Mouse (Mus musculus): Measurements from ENCODE around the gene Plpp3.

Plpp3 gene

DNA sequence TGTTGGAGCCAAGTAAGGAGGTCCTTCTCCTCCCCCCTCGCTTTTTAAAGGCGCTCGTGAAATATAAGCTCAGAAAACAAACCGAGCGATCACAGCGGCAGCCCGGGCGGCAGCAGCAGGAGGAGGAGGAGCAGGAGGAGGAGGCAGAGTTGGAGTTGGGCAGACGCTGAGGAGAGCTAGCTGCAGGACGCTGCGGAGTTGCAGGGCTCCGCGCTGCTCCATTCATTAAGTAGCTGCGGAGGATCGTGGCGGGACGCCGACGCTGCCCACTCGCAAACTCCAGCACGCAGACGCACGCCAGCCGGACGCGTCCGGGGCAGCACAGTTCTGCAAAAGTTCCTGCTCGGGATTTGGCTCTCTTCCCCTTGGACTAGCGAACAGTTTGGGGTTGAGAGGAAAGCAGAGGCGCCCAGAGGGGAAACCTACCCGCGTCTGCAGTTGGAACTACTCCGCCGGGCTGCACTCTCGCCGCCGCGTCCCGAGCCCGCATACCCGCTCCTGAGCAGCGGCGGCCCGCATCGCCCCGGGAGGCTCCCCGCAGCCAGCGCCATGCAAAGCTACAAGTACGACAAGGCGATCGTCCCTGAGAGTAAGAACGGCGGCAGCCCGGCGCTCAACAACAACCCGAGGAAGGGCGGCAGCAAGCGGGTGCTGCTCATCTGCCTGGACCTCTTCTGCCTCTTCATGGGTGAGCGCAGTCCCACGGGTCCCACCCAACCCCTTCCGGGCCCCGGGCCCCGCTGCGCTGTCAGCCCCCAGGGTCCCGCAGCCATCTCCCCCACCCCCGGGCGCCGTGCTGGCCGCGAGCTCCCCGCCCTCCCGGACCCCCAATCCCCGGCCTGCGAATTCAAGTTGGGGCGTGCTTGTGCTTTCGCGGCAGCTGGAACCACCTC, at the start of gene Plpp3:
TSS of gene Plpp3 (plus strand) at position 72 of the 893 bp plus-strand sequence.
- DNase-seq (ENCODE audit: low spot score), result peak; percentile 96

DNA sequence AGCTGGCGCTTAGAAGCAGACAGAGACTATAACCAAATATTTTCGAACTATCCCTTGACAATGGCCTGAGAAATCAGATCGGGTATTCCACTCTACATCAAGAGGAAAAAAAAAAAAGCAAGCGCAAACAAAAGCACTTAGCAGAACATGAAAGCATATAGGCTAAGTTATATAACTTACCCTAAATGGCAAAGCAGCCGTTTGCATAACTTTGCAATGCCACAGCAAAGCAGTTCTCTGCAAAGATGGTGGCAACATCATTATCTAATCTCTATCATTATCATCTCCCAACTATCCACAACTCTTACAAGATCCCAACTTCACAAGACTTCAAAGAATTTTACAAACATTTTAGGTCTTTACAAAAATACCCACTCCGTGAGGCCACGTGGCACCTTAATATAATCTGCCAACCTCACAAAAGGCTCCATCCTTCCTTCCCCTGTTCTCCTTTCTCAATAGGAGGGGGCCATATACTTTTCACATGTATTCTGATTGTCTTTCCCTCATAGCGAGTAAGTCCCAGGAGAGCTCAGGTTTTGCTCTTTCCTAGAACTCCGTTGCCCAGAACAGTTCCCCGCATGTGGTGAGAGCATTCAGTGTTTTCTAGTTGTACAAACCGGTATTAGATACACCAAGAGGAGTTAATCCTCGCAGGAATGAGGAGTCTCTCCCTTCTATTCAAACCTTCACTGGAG, 49.1 kb upstream of the Plpp3 start:
- no peak for DNase-seq (ENCODE audit: low spot score)

DNA sequence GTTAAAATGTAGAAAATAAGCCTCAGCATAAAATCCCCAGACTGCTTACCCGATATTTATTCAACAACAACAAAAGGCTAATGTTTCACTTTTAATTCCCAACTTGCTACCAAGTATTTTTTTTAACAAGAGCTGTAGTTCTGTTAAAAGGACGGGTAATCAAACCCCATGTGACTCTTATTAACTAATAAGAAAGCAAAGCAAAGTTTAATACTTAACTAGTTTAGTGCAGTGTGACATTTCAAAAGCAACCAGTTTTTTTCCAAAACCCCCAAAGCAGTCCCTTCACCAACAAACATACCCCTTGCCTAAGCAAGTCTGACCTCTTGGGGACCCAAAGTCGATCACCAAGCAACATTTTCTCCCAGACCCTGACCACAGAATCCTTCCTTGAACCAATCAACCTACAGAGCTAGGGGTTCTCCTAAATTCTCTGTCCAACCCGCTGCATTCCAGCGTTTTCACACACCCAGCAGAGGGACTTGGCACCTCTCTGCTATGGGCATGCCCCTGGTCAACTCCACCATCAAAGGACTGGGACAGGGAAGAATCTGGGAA, 48.4 kb upstream of the Plpp3 start:
- DNase-seq (ENCODE audit: low spot score), result no peak

DNA sequence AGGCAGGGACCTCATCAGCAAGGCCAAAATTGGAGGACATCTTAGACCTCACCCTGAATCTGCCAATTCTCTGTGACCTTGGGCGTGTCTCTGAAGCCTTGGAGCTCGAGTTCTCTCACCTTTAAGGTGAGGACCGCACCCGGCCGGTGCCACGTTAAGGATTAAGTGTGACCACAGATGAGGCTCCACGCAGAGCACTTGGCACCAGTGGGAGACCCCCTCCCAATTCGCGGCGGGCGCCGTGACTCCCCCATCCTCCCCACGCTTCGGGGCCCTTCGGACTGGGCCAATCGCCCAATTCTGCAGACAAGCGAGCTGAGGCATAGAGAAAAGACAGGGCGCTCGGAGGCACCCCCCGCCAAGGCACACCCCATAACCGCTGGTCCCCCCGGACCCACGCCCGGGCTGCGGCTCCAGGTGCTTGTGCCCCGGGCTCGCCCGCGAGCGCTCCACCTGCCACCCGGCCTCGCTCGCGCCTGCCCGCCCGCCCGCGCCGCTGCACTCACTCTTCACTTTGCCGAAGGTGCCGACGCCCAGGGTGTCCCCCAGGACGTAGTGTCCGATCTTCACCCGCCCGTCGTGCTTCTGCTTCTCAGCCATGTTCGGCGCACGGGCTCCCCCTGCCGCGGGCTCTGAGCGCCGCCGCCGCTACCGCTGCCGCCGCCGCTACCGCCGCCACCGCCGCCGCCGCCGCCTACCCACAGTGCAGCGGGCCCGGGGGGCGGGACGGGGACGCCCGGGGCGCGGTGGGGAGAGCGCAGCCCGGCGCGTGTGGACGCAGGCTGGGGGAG, 47.8 kb upstream of the Plpp3 start, which contains the start of gene Prkaa2:
TSS of gene Prkaa2 (minus strand) at position 692 of the 791 bp plus-strand sequence.
- DNase-seq (ENCODE audit: low spot score), result no peak

- DNase-seq (ENCODE audit: low spot score), result no peak
Measured at GRCm38 (mm10) chr4:105109990-105110683, 47.0 kb upstream of the Plpp3 start.

DNA sequence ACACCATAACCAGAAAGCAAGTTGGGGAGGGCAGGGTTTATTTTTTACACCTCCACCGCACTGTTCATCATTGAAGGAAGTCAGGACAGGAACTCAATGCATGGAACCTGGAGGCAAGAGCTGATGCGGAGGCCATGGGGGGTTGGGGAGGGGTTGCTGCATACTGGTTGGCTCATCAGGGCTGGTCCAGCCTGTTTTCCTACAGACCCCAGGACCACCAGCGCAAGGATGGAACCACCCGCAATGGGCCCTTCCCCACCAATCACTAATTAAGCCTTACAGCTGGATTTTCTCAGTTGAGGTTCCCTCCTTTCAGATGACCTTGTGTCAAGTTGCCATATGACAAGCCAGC, 46.5 kb upstream of the Plpp3 start:
- DNase-seq (ENCODE audit: low spot score), result no peak

DNA sequence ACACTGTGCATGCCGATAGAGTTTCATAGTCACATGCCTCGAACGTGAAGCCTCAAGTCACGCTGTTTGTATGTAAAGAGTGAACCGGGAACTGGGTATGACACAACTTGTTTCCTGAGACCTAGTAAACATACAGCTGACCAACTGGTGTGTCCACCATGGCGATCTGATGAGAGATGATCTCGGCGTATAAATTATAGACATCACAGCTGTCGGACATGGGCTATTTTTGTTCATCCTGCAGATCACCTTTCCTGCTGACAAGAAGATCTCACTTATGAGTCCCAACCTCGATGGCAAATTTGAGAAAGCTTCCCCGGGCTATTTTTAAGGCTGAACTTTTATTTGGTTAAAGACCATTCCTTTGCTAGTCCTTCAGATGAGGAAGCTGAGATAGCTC, 45.4 kb upstream of the Plpp3 start:
- DNase-seq (ENCODE audit: low spot score), result no peak

- DNase-seq (ENCODE audit: low spot score), result no peak
Measured at GRCm38 (mm10) chr4:105113042-105113441, 44.1 kb upstream of the Plpp3 start.

- DNase-seq (ENCODE audit: low spot score), result no peak
Measured at GRCm38 (mm10) chr4:105113468-105113867, 43.7 kb upstream of the Plpp3 start.

- DNase-seq (ENCODE audit: low spot score), result no peak
Measured at GRCm38 (mm10) chr4:105121081-105121480, 36.1 kb upstream of the Plpp3 start.

GRCm38 (mm10) chr4:105122429-105122828, 34.7 kb upstream of the Plpp3 start:
- DNase-seq (ENCODE audit: low spot score), result peak; percentile 52

- DNase-seq (ENCODE audit: low spot score), result no peak
Measured at GRCm38 (mm10) chr4:105129212-105129611, 27.9 kb upstream of the Plpp3 start.

DNA sequence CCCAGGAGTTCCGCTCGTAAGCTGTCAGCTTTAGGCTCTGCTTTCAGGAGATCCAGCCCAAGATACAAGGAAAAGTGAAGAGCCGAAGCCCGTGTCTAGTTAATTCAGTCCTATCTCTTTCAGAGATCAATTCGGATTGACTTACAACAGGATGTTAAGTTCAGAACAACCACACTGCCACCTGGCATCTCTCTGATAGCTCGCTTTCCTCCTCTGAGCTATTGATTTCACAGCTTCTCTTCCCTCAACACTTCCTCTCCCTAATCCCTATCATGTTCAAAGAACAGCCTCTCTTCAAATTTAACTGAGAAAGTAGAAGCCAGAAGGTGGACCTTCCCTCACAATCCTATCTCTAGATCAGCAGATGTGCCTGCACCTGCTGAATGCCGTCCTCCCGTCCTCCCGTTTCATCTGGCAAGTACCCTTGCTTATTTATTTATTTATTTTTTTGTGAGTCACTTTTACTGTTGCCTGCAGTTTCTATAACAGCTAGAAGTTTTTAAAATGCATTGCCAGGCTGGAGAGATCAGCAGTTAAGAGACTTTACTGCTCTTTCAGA, 25.3 kb upstream of the Plpp3 start:
- DNase-seq (ENCODE audit: low spot score), result no peak

DNA sequence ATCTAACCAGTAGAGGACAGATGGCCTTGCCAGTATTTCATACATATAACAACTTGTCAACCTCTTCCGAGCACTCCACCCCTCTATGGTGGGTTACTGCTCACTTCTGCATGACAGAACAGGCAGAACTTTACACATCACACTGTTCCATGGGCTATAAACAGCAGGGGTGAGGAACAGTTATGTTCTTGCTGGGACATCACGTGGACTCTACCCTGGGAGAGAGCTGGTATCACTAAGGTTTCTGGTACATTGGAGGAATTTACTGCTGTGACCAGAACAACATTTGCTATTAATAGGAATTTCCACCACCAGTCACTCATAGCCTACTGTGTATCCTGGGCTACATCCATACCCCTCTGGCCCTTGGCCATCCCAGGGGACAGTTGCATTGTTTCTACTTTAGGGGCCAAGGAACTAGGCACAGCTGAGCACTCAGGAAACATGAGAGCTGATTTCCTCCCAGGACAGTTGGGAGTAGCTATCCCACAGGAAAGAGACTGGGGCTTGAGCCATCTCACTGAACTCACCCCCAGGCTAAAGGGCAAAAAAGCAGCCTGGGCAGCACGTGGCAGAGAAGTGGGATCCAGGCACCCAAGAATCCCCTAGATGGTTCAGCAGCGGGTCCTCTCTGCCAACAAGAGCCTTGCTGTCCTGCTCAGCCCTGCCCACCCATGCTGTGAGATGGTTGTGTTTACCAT, 23.6 kb upstream of the Plpp3 start:
- DNase-seq (ENCODE audit: low spot score), result peak; percentile 32

DNA sequence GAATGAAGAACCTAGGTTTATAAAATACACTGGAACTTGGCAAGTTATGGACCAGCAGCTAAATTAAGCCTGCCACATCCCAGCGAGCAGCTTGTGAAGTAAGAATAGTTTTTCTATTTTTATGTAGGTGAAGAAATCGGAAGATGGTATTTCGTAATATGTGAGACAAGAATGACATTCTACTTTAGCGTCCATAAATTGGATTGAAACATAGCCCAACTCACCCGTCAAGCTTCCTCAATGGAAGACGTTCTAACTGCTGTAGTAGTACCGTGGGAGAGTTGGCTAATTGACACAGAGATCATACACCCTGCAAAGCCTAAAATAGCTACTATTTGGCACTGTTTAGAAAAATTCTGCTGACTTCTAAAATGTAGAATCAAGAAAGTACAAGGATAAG, 7.7 kb upstream of the Plpp3 start:
- peak; percentile 44 for DNase-seq (ENCODE audit: low spot score)

- DNase-seq (ENCODE audit: low spot score), result peak; percentile 89
Measured at GRCm38 (mm10) chr4:105151911-105152690, 5.0 kb upstream of the Plpp3 start.

DNA sequence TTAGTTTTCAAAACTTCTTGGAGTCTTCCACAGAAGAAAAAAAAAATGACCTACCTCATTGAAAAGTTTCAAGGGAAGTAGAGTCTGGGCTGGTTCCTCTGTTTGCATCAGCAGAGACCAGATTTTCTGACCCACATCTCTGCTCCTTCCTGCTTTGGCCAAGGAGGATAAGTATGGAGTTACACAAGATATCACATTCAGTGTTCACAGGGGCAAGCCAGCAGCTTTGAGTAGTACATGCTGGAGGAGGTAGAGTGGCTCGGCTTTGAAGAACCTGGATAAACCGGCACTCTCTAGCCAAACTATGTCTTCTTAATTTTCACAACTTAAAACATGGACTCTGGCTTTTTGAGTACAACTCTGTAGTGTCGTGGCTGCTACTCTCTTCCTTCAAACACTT, 3.9 kb upstream of the Plpp3 start:
- DNase-seq (ENCODE audit: low spot score), result no peak

GRCm38 (mm10) chr4:105156281-105156680, 866 bp upstream of the Plpp3 start:
- DNase-seq (ENCODE audit: low spot score), result no peak

- DNase-seq (ENCODE audit: low spot score), result no peak
Measured at GRCm38 (mm10) chr4:105156955-105157275, 232 bp upstream of the Plpp3 start.

- DNase-seq (ENCODE audit: low spot score), result peak; percentile 67
Measured at GRCm38 (mm10) chr4:105158169-105158555, 1.0 kb downstream of the Plpp3 start.

All from adipocyte (in vitro differentiated cells).